Mouse (Mus musculus) cerebellum, adult 2 months (tissue): ENCODE measurements around the gene Mcpt8. TPM values are rescaled to one million over a fixed set of nuclear protein-coding genes. Genes with fewer than 3 reads are reported as not detected.
"Not testable (repeated sequence)": the region's sequence is repeated elsewhere in the genome, so short reads cannot be mapped to it uniquely, and the experiment has no call there.

Experiments used
- DNase-seq, 2 experiments: peaks; one replicate each; pipeline ENCODE4 v3.0.0; 2021
- H3K27ac ChIP-seq: fragments of 200-500 bp; 2 replicates; pipeline ENCODE4 v1.5.1; 2012; ENCODE audit warnings: low read length, control low read depth, inconsistent platforms; ENCODE audit not compliant: insufficient read depth
- H3K27me3 ChIP-seq: fragments of 200-500 bp; 2 replicates; pipeline ENCODE4 v1.6.1; 2012; ENCODE audit warnings: inconsistent platforms, mild to moderate bottlenecking, low read length, moderate library complexity; ENCODE audit not compliant: control insufficient read depth, insufficient read depth
- H3K4me1 ChIP-seq: fragments of 200-500 bp; 2 replicates; pipeline ENCODE4 v1.6.1; 2011; ENCODE audit warnings: low read length; ENCODE audit not compliant: control insufficient read depth, insufficient read depth
- H3K4me3 ChIP-seq: fragments of 200-500 bp; replicated peaks from 2 replicates; pipeline ENCODE3; 2011; ENCODE audit warnings: mild to moderate bottlenecking, low read depth, low read length, control low read depth; ENCODE audit not compliant: insufficient read depth
- CTCF ChIP-seq: fragments of 200-500 bp; IDR thresholded peaks from 2 replicates; pipeline ENCODE4 v1.5.1; 2011; ENCODE audit warnings: low read depth, mild to moderate bottlenecking, control low read depth, low read length, moderate library complexity, borderline replicate concordance; ENCODE audit not compliant: insufficient read depth
- POLR2A ChIP-seq: fragments of 200-500 bp; IDR thresholded peaks from 2 replicates; pipeline ENCODE4 v1.6.1; 2011; ENCODE audit warnings: low read length, control low read depth, borderline replicate concordance; ENCODE audit not compliant: insufficient read depth
- WGBS: fragments of 180-500 bp; shearing (Covaris S2); methylation state at CpG from one replicate; pipeline ENCODE4 v1.1.7; 2018; 5-methylcytosine and 5-hydroxymethylcytosine counted together
- polyA plus RNA-seq: library from polyadenylated mRNA; depleted of rRNA; stranded (reverse); fragments of >200 nt; gene quantifications from 2 replicates; pipeline ENCODE4 v1.2.3, GENCODE M21; 2012; rRNA removed

Mcpt8 gene
- polyA plus RNA-seq: not detected in 2 replicates

DNA sequence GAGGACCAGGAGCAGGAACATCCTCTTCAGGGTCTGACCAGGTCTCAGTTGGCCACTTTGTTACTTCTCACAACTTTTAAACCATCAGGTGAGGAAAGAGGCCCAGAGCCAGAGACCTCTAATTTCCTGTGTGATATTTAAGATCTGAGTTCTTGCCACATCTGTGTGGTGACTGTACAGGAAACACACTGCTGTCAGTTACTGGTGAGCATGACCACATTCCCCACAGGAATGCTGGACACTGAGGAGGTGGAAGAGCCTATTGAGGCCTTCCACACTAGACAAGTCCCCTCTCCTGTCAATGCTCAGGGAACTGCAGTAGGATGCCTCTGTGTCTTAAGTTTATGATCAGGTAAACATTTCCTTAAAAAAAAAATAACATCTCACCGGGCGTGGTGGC is at the start of gene Mcpt8:
Gene Mcpt8 (minus strand): TSS at position 107 of the 400 bp plus-strand sequence.
- no peak for DNase-seq
- no peak for TF ChIP-seq CTCF
- TF ChIP-seq POLR2A: no peak
- 99% methylated on average over 2 of the region's 2 CpGs for WGBS
- H3K27ac ChIP-seq: no peak within 1 kb of the TSS
- H3K27me3 ChIP-seq: no peaks in the 10 kb centered on the region; the same call in 1 of the 2 replicates
- peaks cover 4% of the 10 kb centered on the region; the same call in 1 of the 2 replicates for H3K4me1 ChIP-seq
- H3K4me3 ChIP-seq: no peak within 1 kb of the TSS

DNA sequence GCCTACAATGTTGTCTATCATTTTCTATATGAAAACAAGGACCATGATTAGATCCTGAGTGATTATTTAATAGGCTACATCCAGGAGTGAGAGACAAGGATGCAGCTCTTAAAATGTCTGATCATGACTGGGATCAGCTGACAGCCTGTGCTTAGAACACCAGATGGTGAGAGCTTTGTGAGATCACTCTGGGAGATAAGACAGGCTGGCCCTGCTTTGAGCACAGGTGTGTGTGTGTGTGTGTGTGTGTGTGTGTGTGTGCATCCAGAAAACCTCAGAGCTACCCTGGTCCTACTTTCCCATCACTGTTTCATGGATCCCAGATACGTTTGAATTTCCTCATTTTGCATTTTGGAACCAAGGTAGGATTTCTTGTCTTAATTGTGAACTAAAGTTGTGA is 48.6 kb upstream of the Mcpt8 start:
- 69% methylated on average over 1 of the region's 1 CpGs for WGBS
- H3K4me3 ChIP-seq, H3K4me1 ChIP-seq, DNase-seq, H3K27ac ChIP-seq, H3K27me3 ChIP-seq: not testable (repeated sequence)

DNA sequence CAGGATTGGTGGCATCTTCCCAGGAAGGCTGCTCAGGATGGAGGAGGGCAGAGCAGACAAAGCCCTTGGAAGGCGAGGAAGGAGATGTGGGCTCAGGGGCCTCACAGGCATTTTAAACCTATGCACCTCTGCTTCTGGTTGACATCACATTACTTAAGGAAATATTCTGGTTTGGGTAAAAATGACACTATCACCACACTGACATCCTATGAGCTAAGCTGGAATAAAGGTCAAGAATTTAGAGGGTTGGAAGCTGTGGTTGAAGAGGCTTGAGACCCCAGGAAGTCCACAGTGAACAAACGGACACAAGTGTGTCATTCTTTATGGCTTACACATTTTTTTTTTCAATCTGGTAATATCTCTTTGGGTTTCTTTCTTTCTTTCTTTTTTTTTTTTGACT is 47.4 kb upstream of the Mcpt8 start, which contains the start of gene Gzmd:
Gene Gzmd (minus strand): TSS at position 101 of the 400 bp plus-strand sequence.
- 86% methylated on average over 2 of the region's 2 CpGs for WGBS
- H3K4me1 ChIP-seq: not testable (repeated sequence)

DNA sequence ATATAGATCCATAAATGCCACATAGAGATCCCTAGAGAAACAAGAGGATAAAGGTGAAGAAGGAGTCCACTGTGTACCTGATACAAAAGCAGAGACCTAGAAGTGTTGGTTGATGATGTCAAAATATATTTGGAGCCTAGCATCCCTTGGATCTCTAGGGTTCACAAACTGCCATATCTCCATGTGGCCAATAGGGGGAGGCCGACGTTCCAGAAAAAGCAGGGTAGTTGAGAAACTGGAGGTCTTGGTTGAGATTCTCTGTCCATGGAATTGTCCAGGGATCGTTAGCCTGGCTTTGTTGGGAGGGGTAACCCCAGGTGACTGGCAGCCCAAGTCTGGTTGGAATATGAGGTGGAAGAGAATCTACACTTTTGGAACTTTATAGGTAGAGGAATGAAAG is 43.3 kb upstream of the Mcpt8 start:
- Histone ChIP-seq H3K4me1 (no peaks in the 10 kb centered on the region), H3K4me3 (no peak overlapping the region)
- WGBS: 51% methylated on average over 3 of the region's 3 CpGs

More for the DNA sequence above, 47.4 kb upstream of the Mcpt8 start, which contains the start of gene Gzmd:
- H3K27me3 ChIP-seq, DNase-seq, H3K4me3 ChIP-seq, H3K27ac ChIP-seq: not testable (repeated sequence)

DNA sequence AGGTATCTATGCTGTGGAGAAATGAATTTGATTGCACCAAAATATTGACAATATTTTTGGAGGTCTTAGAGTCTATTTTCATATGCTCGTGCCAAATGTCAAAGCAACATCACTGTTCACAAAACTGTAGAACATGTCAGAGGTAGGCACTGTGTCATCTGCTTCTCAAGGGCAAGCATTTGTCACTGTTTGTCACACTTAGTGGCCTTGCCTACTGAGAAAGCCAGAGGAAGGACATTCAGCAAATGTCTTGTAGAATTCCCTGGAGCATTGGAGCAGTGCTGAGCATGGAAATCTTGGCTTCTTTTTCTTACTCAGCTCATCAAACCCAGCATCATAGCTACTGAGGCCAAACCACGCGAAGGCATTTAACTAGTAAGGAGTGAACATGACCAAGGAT is 38.4 kb upstream of the Mcpt8 start:
- H3K4me3 ChIP-seq: no peak overlapping the region
- 69% methylated on average over 3 of the region's 3 CpGs for WGBS
- no peak overlapping the region for H3K27ac ChIP-seq
- H3K4me1 ChIP-seq: no peaks in the 10 kb centered on the region
- H3K27me3 ChIP-seq: no peaks in the 10 kb centered on the region
- no peak for TF ChIP-seq POLR2A
- no peak for TF ChIP-seq CTCF
- DNase-seq: no peak

More for the DNA sequence above, 43.3 kb upstream of the Mcpt8 start:
- Histone ChIP-seq H3K27me3 (no peaks in the 10 kb centered on the region), H3K27ac (no peak overlapping the region)
- no peak for TF ChIP-seq CTCF
- no peak for DNase-seq

DNA sequence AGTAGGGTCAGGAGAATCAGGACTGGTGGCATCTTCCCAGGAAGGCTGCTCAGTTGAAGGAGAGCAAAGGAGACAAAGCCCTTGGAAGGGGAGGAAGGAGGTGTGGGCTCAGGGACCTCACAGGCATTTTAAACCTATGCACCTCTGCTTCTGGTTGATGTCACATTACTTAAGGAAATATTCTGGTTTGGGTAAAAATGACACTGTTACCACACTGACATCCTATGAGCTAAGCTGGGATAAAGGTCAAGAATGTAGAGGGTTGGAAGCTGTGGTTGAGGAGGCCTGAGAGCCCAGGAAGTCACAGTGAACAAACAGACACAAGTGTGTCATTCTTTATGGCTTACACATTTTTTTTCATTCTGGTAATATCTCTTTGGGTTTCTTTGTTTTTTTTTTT is 35.5 kb upstream of the Mcpt8 start, which contains the start of gene Gzme:
Gene Gzme (minus strand): TSS at position 101 of the 400 bp plus-strand sequence.
- Histone ChIP-seq H3K4me3 (no peak within 1 kb of the TSS), H3K27ac (no peak within 1 kb of the TSS), H3K27me3 (no peaks in the 10 kb centered on the region), H3K4me1 (no peaks in the 10 kb centered on the region)
- no peak for DNase-seq
- TF ChIP-seq CTCF (no peak), POLR2A (no peak)

DNA sequence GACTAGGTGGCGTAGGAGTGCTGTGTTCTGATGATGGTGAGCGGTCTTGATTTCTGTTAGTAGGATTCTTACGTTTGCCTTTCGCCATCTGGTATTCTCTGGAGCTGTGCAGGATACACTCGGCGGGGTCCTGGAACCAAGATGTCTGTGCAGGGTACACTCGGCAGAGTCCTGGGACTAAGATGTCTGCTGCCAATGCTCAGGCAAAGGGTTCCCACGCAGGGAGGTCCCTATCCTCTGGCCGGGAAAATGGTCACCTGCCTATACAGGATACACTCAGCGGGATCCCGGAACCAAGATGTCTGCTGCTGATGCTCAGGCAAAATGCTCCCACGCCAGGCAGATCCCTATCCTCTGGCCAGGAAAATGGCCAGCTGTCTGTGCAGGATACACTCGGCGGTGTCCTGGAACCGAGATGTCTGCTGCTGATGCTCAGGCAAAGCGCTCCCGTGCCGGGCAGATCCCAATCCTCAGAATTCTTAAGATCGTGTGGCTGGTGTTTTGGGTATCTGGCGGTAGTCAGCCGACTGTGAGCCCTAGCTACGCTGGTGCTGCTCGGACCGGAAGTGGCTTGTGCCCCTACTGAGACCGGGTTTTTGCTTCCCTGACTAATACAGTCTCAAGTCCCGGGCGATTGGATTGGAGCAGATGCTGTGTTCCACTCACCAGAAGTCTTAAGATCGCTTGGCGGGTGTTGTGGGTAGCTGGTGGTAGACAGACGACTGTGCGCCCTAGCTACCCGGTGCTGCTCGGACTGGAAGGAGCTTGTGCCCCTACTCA is 30.6 kb upstream of the Mcpt8 start:
- H3K27ac ChIP-seq, H3K27me3 ChIP-seq, H3K4me3 ChIP-seq, DNase-seq, H3K4me1 ChIP-seq: not testable (repeated sequence)
- 91% methylated on average over 33 of the region's 33 CpGs for WGBS

DNA sequence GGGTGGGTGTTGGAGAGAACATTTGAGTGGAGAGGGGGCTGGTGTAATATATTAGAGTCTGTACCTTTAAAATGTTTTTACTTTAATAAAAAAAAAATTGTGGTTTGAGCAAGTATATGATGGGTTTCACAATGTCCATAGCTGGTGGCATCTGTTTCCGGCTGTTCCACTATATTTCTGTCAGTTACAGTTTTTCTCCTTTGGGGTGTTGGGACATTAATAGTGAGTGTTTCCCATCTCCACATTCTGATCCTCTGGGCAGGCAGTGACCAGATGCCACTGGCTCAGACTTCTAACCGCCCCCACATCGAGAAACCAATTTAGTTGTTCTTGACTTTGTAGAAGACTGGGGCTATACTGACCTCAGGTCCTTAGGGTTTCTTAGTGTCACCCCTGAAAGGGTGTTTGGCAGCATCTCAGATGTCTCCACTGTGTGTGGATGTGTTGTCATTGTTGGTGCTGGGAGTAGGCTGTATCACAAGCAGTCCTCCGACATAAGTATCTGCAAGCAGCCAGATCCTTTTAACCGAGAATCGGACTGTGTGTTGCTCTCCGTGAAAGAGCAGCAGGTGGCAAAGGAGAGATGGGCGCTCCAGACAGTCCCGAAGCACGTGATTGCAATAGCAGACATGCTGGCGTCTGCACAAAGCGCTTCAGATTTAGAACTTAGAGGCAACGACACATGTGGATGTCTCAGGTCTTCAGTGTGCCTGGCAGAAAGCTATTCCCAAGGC is 20.5 kb upstream of the Mcpt8 start:
- WGBS: 53% methylated on average over 13 of the region's 13 CpGs
- no peak overlapping the region for H3K4me3 ChIP-seq
- no peaks in the 10 kb centered on the region; the same call in 1 of the 2 replicates for H3K27me3 ChIP-seq
- TF ChIP-seq CTCF: no peak
- TF ChIP-seq POLR2A: no peak
- no peak overlapping the region for H3K27ac ChIP-seq
- DNase-seq: no peak
- no peaks in the 10 kb centered on the region for H3K4me1 ChIP-seq
